Mouse (Mus musculus) kidney, postnatal 0 days (tissue): Measurements from ENCODE around the gene Gm20388. TPM values are rescaled to one million over a fixed set of nuclear protein-coding genes. Genes with fewer than 3 reads are reported as not detected.

Experiments used
- ATAC-seq: fragments of 200-750 bp; cut with Nextera tagmentation; replicated peaks from 2 replicates; pipeline ENCODE4 v1.8.0; 2017; ENCODE audit warnings: low read depth, moderate number of reproducible peaks, moderate TSS enrichment, moderate library complexity; ENCODE audit not compliant: low FRiP score
- DNase-seq: peaks from one replicate; pipeline ENCODE4 v3.0.0-alpha.2; 2016; ENCODE audit warnings: low spot score
- H3K27ac ChIP-seq: fragments of 300-500 bp; sonication (generic); 2 replicates; pipeline ENCODE4 v1.5.1; 2014; ENCODE audit warnings: mild to moderate bottlenecking
- H3K27me3 ChIP-seq: fragments of 300-500 bp; sonication (generic); 2 replicates; pipeline ENCODE4 v1.6.1; 2014; ENCODE audit warnings: low read length, mixed read lengths; ENCODE audit not compliant: insufficient read depth
- H3K36me3 ChIP-seq: fragments of 300-500 bp; sonication (generic); 2 replicates; pipeline ENCODE4 v1.6.1; 2014; ENCODE audit warnings: low read length, mixed read lengths; ENCODE audit not compliant: insufficient read depth
- H3K4me1 ChIP-seq: fragments of 300-500 bp; sonication (generic); replicated peaks from 2 replicates; pipeline ENCODE4 v1.6.1; 2014; ENCODE audit warnings: antibody characterized with exemption, low read length, mixed read lengths; ENCODE audit not compliant: insufficient read depth
- H3K4me2 ChIP-seq: fragments of 300-500 bp; sonication (generic); 2 replicates; pipeline ENCODE4 v1.6.1; 2014; ENCODE audit warnings: mild to moderate bottlenecking, low read length, moderate library complexity, mixed read lengths
- H3K4me3 ChIP-seq: fragments of 300-500 bp; sonication (generic); replicated peaks from 2 replicates; pipeline ENCODE4 v1.5.1; 2014; ENCODE audit warnings: low read depth, low read length
- H3K9ac ChIP-seq: fragments of 300-500 bp; sonication (generic); 2 replicates; pipeline ENCODE4 v1.6.1; 2014; ENCODE audit warnings: low read depth, low read length
- H3K9me3 ChIP-seq: fragments of 300-500 bp; sonication (generic); replicated peaks from 2 replicates; pipeline ENCODE4 v1.6.1; 2016; ENCODE audit warnings: low read length, inconsistent platforms, mixed read lengths
- CTCF ChIP-seq: IDR thresholded peaks from 2 replicates; pipeline ENCODE4 v1.5.1; 2016; ENCODE audit warnings: antibody characterized with exemption, low read depth, mild to moderate bottlenecking, moderate library complexity
- WGBS: fragments of 180-500 bp; shearing (Covaris S2); extraction: QIAGEN DNeasy Blood & Tissue Kit; methylation state at CpG from one replicate; pipeline ENCODE4 v1.1.7; 2014; 5-methylcytosine and 5-hydroxymethylcytosine counted together
- polyA plus RNA-seq: library from polyadenylated mRNA; unstranded; fragments of >200 nt; fragmentation: Nextera tagmentation; extraction: Ambion mirVana; gene quantifications from 2 replicates; pipeline ENCODE4 v1.2.1, GENCODE M21; 2015

Gene Gm20388
- polyA plus RNA-seq, 1 experiment from 2014 or later = not detected

DNA sequence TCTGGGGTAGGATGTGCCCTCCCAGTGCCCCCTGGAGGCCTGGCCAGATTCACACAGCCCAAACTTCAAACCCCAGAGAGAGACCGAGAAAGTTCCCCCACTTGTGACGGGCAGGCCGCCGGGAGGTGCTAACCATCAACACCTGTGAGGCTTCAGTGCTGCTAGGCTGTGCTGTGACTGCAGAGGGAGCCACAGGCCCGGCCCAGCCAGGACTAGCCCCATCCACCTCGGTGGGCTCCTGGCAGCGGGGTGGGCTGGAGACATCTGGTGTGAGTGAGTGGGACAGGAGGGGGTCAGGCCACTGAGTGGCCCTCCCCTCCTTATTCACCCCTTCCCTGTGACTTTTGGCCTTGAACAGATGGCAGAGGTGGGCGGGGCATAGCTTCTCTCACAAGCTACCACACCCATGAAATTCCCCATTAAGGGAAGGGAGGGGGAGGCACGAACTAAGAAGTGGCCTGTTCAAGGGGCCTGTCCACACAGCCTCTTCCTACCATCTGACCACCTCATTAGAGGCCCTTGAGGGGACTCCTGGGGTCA lies 497.1 kb downstream of the Gm20388 start:
- Histone ChIP-seq H3K9me3 (no peaks in the 10 kb centered on the region), H3K4me2 (no peak overlapping the region), H3K36me3 (no peaks in the 10 kb centered on the region), H3K4me1 (no peaks in the 10 kb centered on the region; the same call in 1 of the 2 replicates), H3K9ac (no peak overlapping the region), H3K4me3 (no peak overlapping the region), H3K27me3 (no peaks in the 10 kb centered on the region), H3K27ac (no peak overlapping the region)
- WGBS = 23% methylated on average over 9 of the region's 9 CpGs
- ATAC-seq (peak; percentile 37), DNase-seq (peak; percentile 64)
- peak; percentile 70 for TF ChIP-seq CTCF

DNA sequence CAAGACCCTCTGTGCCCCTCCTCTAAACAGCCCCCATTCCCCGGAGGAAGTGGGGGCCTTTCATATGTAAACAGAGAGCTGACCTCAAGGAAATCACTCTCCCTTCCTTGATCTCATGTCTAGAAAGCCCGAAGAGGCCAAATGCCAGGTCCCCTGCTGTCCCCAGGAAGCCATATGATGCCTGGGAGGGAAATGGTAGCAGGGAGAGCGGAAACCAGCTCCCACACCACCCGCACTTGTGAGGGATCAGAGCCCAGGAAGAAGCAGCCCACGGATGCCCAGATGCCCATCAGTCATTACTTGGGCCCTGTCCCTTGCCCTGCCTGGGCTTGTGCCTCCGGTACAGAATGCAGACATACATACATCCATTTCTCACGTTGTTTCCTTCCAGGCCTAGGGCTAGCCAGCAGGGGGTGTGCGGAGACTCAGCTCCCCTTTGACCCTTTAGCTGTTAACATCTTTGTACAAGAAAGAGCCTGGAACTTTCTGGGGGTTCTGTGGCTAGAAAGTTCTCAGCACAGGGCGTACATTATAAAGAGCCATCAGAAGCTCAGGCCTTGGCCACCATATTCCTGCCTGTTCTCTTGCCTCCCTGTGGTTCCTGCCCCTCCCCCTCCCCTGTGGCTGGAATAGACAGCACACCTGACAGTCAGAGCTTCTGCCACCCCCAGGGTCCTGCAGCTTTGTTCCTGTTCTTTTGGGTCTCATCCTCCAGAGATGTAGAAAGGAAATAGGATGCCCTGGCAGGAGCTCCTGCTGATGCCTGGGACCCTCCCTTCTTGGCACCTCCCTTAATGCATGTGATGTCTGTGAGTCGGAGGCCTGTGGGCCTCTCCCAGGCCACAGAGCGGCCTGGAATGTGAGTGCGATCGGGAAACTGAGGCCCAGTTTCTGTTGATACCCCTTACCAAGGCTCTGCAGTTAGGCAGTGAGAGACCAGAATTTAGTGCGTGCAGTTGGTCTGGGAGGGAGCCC lies 497.9 kb downstream of the Gm20388 start:
- H3K4me2 ChIP-seq = no peak overlapping the region
- no peak overlapping the region for H3K4me3 ChIP-seq
- H3K9me3 ChIP-seq = no peaks in the 10 kb centered on the region
- peak; percentile 38; the same call in 1 of the 2 replicates for TF ChIP-seq CTCF
- no peaks in the 10 kb centered on the region; the same call in 1 of the 2 replicates for H3K4me1 ChIP-seq
- H3K27me3 ChIP-seq = no peaks in the 10 kb centered on the region
- no peak overlapping the region for H3K9ac ChIP-seq
- H3K36me3 ChIP-seq = no peaks in the 10 kb centered on the region
- ATAC-seq (no peak), DNase-seq (no peak)
- no peak overlapping the region for H3K27ac ChIP-seq
- 47% methylated on average over 14 of the region's 14 CpGs for WGBS

DNA sequence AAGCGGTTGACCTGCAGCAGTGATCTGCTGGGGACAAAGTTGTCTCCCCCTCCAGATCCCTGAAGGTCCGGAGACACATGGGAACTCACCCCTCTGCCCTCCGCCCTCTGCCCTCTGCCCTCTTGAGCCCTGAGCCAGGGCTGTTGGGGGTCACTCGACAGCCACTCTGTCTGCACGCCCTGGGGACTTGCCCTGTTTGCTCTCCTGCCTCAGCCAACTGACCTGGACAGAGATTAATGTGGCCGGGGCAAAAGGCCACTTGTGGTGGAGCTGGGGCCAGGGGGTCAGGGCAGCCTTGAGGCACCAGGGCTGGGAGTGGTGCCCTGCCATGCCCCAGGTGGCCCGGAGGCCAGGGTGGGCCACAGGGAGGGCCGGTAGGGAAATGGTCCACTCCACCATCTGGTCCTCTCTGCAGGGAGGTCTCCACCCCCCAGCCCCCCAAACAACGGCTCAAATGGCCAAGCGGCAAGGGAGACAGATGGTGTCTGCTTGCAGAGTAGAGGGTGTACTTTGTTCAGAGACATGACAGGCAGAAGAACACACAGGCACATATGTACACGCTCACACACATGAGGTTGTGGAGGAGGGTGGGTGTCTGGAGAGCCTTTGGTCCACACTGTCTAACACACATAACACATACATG lies 498.9 kb downstream of the Gm20388 start:
- Histone ChIP-seq H3K4me1 (no peaks in the 10 kb centered on the region; the same call in 1 of the 2 replicates), H3K27ac (no peak overlapping the region), H3K4me2 (no peak overlapping the region), H3K27me3 (no peaks in the 10 kb centered on the region), H3K36me3 (no peaks in the 10 kb centered on the region), H3K4me3 (no peak overlapping the region), H3K9ac (no peak overlapping the region), H3K9me3 (no peaks in the 10 kb centered on the region)
- no peak for ATAC-seq
- no peak for TF ChIP-seq CTCF
- 50% methylated on average over 11 of the region's 11 CpGs for WGBS
- no peak for DNase-seq

DNA sequence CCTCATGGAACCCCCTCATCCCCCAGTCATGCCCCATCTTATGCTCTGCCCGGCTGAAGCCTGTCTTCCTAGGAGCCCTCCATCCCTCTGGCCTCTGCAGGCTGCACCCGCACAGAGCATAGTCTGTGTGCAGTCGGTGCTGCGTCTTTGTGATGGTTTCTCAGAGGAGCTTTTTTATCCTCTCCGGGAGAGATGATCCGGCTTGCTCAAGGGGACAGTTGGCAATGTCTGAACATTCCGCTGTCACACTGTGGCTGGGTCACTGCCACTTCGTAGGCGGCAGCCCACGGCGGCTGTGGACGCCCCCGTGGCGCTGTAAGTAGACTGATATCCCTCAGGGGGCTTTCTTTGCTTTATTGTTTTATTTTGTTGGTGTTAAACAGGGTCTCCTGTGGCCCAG lies 500.4 kb downstream of the Gm20388 start:
- Histone ChIP-seq H3K4me3 (no peak overlapping the region), H3K4me1 (peaks cover 2% of the 10 kb centered on the region), H3K4me2 (no peak overlapping the region), H3K9me3 (no peaks in the 10 kb centered on the region), H3K27ac (no peak overlapping the region), H3K27me3 (no peaks in the 10 kb centered on the region), H3K9ac (no peak overlapping the region), H3K36me3 (no peaks in the 10 kb centered on the region)
- TF ChIP-seq CTCF = no peak
- ATAC-seq (no peak), DNase-seq (no peak)
- WGBS = 65% methylated on average over 14 of the region's 14 CpGs

DNA sequence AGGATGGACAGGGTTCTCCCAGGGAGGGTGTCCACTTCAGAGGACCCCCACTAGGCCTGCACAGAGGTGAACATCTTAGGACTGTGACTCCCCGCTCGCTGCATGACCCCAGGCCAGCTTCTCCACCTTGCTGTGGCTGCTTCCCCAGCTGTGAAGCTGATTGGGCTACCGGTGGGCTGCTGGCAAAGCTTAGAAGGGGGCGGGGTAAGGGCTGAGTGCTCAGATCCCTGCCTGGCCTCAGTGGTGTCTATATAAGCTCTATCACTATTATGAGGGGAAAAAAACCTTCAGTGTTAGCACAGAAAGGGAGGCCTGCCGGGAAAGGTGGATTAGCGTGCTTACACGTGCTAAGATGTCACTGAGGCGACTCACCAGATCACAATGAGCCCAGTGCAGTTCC lies 501.2 kb downstream of the Gm20388 start:
- Histone ChIP-seq H3K9me3 (no peaks in the 10 kb centered on the region), H3K36me3 (no peaks in the 10 kb centered on the region), H3K4me2 (no peak overlapping the region), H3K4me3 (no peak overlapping the region), H3K9ac (no peak overlapping the region), H3K27ac (no peak overlapping the region), H3K4me1 (peaks cover 10% of the 10 kb centered on the region), H3K27me3 (no peaks in the 10 kb centered on the region)
- ATAC-seq (no peak), DNase-seq (no peak)
- 62% methylated on average over 8 of the region's 8 CpGs for WGBS
- TF ChIP-seq CTCF = no peak

DNA sequence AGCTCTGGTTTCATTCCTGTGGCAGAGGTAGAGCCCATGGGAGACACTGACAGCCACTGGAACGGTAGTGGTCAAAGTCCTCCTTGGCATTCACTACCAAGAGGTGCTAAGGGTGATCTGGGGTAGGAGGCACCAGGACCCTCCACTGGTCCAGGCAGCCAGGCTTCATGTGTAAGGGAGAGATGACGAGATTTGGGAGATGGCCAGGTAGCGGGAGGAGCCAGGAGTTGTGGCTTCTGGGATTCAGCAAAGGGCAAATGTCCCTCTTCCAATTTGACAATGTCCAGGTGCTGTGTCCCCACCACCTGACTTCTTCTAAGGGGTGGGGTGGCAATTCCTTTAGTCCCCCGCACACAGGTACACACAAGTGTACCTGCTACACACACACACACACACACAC lies 501.7 kb downstream of the Gm20388 start:
- Histone ChIP-seq H3K27ac (no peak overlapping the region), H3K4me1 (peaks cover 15% of the 10 kb centered on the region), H3K4me3 (no peak overlapping the region), H3K4me2 (no peak overlapping the region), H3K36me3 (no peaks in the 10 kb centered on the region), H3K9me3 (no peaks in the 10 kb centered on the region), H3K9ac (no peak overlapping the region), H3K27me3 (no peaks in the 10 kb centered on the region)
- TF ChIP-seq CTCF = no peak
- 90% methylated on average over 4 of the region's 4 CpGs for WGBS
- DNase-seq (no peak), ATAC-seq (no peak)
